Mouse (Mus musculus): Measurements from ENCODE around the gene Dgki. TPM values are rescaled to one million over a fixed set of nuclear protein-coding genes. Genes with fewer than 3 reads are reported as not detected.

The Dgki gene
- total and polyA plus RNA-seq, 3 experiments = 0.05 TPM; not detected in 2

GRCm38 (mm10) chr6:36903159-36903794, 396.7 kb downstream of the Dgki start:
- ATAC-seq (ENCODE audit: extremely low read depth, insufficient number of reproducible peaks, low FRiP score, poor library complexity, severe bottlenecking) (no peak), DNase-seq (ENCODE audit: low spot score) (no peak)

GRCm38 (mm10) chr6:36899872-36900271, 400.1 kb downstream of the Dgki start:
- Histone ChIP-seq H3K9me3 (replicated peaks) (no peaks in the 10 kb centered on the region), H3K4me3 (ENCODE audit: low read depth, low read length) (no peak overlapping the region), H3K27me3 (ENCODE audit: insufficient read depth, low read length) (no peaks in the 10 kb centered on the region), H3K36me3 (replicated peaks) (no peaks in the 10 kb centered on the region), H3K4me1 (ENCODE audit: insufficient read depth, low read depth, low read length) (no peaks in the 10 kb centered on the region)
- no peak for ATAC-seq (ENCODE audit: extremely low read depth, insufficient number of reproducible peaks, low FRiP score, poor library complexity, severe bottlenecking)
- no peak for TF ChIP-seq TAL1 (conservative IDR thresholded peaks at IDR 0.05; ENCODE audit: low read depth, low read length)
- no peak for TF ChIP-seq GATA1 (IDR thresholded peaks at IDR 0.05; ENCODE audit: borderline replicate concordance, low read length)
- TF ChIP-seq CTCF (IDR thresholded peaks at IDR 0.05; ENCODE audit: low read depth, low read length) = no peak
- no peak for TF ChIP-seq POLR2AphosphoS5 (IDR thresholded peaks at IDR 0.05; ENCODE audit: insufficient replicate concordance, low read depth, low read length)
- TF ChIP-seq GATA2 (IDR thresholded peaks at IDR 0.05; ENCODE audit: borderline replicate concordance, low read depth, low read length) = no peak
- no peak for DNase-seq (ENCODE audit: low spot score)

More at GRCm38 (mm10) chr6:36903159-36903794, 396.7 kb downstream of the Dgki start:
- no peaks in the 10 kb centered on the region for H3K4me1 ChIP-seq (ENCODE audit: insufficient read depth, low read depth, low read length)
- no peaks in the 10 kb centered on the region for H3K36me3 ChIP-seq (replicated peaks)
- H3K4me3 ChIP-seq (ENCODE audit: low read depth, low read length) = no peak overlapping the region
- no peaks in the 10 kb centered on the region for H3K9me3 ChIP-seq (replicated peaks)
- no peaks in the 10 kb centered on the region for H3K27me3 ChIP-seq (ENCODE audit: insufficient read depth, low read length)
- no peak for TF ChIP-seq GATA1 (IDR thresholded peaks at IDR 0.05; ENCODE audit: borderline replicate concordance, low read length)
- no peak for TF ChIP-seq TAL1 (conservative IDR thresholded peaks at IDR 0.05; ENCODE audit: low read depth, low read length)
- TF ChIP-seq CTCF (IDR thresholded peaks at IDR 0.05; ENCODE audit: low read depth, low read length) = no peak
- TF ChIP-seq GATA2 (IDR thresholded peaks at IDR 0.05; ENCODE audit: borderline replicate concordance, low read depth, low read length) = no peak
- TF ChIP-seq POLR2AphosphoS5 (IDR thresholded peaks at IDR 0.05; ENCODE audit: insufficient replicate concordance, low read depth, low read length) = no peak

- Histone ChIP-seq H3K36me3 (replicated peaks) (no peaks in the 10 kb centered on the region), H3K4me3 (ENCODE audit: low read depth, low read length) (no peak overlapping the region), H3K27me3 (ENCODE audit: insufficient read depth, low read length) (no peaks in the 10 kb centered on the region), H3K4me1 (ENCODE audit: insufficient read depth, low read depth, low read length) (no peaks in the 10 kb centered on the region), H3K9me3 (replicated peaks) (no peaks in the 10 kb centered on the region)
- ATAC-seq (ENCODE audit: extremely low read depth, insufficient number of reproducible peaks, low FRiP score, poor library complexity, severe bottlenecking) (no peak), DNase-seq (ENCODE audit: low spot score) (no peak)
- TF ChIP-seq CTCF (IDR thresholded peaks at IDR 0.05; ENCODE audit: low read depth, low read length) (no peak), POLR2AphosphoS5 (IDR thresholded peaks at IDR 0.05; ENCODE audit: insufficient replicate concordance, low read depth, low read length) (no peak), GATA2 (IDR thresholded peaks at IDR 0.05; ENCODE audit: borderline replicate concordance, low read depth, low read length) (no peak), TAL1 (conservative IDR thresholded peaks at IDR 0.05; ENCODE audit: low read depth, low read length) (no peak), GATA1 (IDR thresholded peaks at IDR 0.05; ENCODE audit: borderline replicate concordance, low read length) (no peak)
Observed at GRCm38 (mm10) chr6:36898412-36898811, 401.6 kb downstream of the Dgki start.

- Histone ChIP-seq H3K4me3 (ENCODE audit: low read depth, low read length) (no peak overlapping the region), H3K36me3 (replicated peaks) (no peaks in the 10 kb centered on the region), H3K4me1 (ENCODE audit: insufficient read depth, low read depth, low read length) (no peaks in the 10 kb centered on the region), H3K9me3 (replicated peaks) (no peaks in the 10 kb centered on the region), H3K27me3 (ENCODE audit: insufficient read depth, low read length) (no peaks in the 10 kb centered on the region)
- TF ChIP-seq GATA2 (IDR thresholded peaks at IDR 0.05; ENCODE audit: borderline replicate concordance, low read depth, low read length) = no peak
- DNase-seq (ENCODE audit: low spot score) = no peak
- ATAC-seq (ENCODE audit: extremely low read depth, insufficient number of reproducible peaks, low FRiP score, poor library complexity, severe bottlenecking) = no peak
Observed at GRCm38 (mm10) chr6:36897616-36898149, 402.3 kb downstream of the Dgki start.

GRCm38 (mm10) chr6:36896656-36897055, 403.3 kb downstream of the Dgki start:
- Histone ChIP-seq H3K4me3 (ENCODE audit: low read depth, low read length) (no peak overlapping the region), H3K9me3 (replicated peaks) (no peaks in the 10 kb centered on the region), H3K4me1 (ENCODE audit: insufficient read depth, low read depth, low read length) (no peaks in the 10 kb centered on the region), H3K36me3 (replicated peaks) (no peaks in the 10 kb centered on the region), H3K27me3 (ENCODE audit: insufficient read depth, low read length) (no peaks in the 10 kb centered on the region)
- DNase-seq (ENCODE audit: low spot score) (no peak), ATAC-seq (ENCODE audit: extremely low read depth, insufficient number of reproducible peaks, low FRiP score, poor library complexity, severe bottlenecking) (no peak)
- TF ChIP-seq CTCF (IDR thresholded peaks at IDR 0.05; ENCODE audit: low read depth, low read length) (no peak), POLR2AphosphoS5 (IDR thresholded peaks at IDR 0.05; ENCODE audit: insufficient replicate concordance, low read depth, low read length) (no peak), GATA1 (IDR thresholded peaks at IDR 0.05; ENCODE audit: borderline replicate concordance, low read length) (no peak), TAL1 (conservative IDR thresholded peaks at IDR 0.05; ENCODE audit: low read depth, low read length) (no peak), GATA2 (IDR thresholded peaks at IDR 0.05; ENCODE audit: borderline replicate concordance, low read depth, low read length) (no peak)

GRCm38 (mm10) chr6:36891820-36892219, 408.2 kb downstream of the Dgki start:
- Histone ChIP-seq H3K9me3 (replicated peaks) (no peaks in the 10 kb centered on the region), H3K4me3 (ENCODE audit: low read depth, low read length) (no peak overlapping the region), H3K36me3 (replicated peaks) (no peaks in the 10 kb centered on the region), H3K4me1 (ENCODE audit: insufficient read depth, low read depth, low read length) (no peaks in the 10 kb centered on the region), H3K27me3 (ENCODE audit: insufficient read depth, low read length) (no peaks in the 10 kb centered on the region)
- DNase-seq (ENCODE audit: low spot score) = no peak
- ATAC-seq (ENCODE audit: extremely low read depth, insufficient number of reproducible peaks, low FRiP score, poor library complexity, severe bottlenecking) = no peak
- TF ChIP-seq GATA2 (IDR thresholded peaks at IDR 0.05; ENCODE audit: borderline replicate concordance, low read depth, low read length) (no peak), TAL1 (conservative IDR thresholded peaks at IDR 0.05; ENCODE audit: low read depth, low read length) (no peak), CTCF (IDR thresholded peaks at IDR 0.05; ENCODE audit: low read depth, low read length) (no peak), GATA1 (IDR thresholded peaks at IDR 0.05; ENCODE audit: borderline replicate concordance, low read length) (no peak), POLR2AphosphoS5 (IDR thresholded peaks at IDR 0.05; ENCODE audit: insufficient replicate concordance, low read depth, low read length) (no peak)
